Mouse (Mus musculus): ENCODE data around the gene Mtch1. TPM values are rescaled to one million over a fixed set of nuclear protein-coding genes. Genes with fewer than 3 reads are reported as not detected.
A peak's percentile ranks its signal among the peaks of the same experiment; 100 is the strongest.
"Not testable (repeated sequence)": the region's sequence is repeated elsewhere in the genome, so short reads cannot be mapped to it uniquely, and the experiment has no call there.

Gene Mtch1
- total RNA-seq, 2 experiments from 2014 or later, result 330 to 395 TPM

GRCm38 (mm10) chr17:29363109-29363508 lies 15.4 kb upstream of the Mtch1 start:
- no peak for DNase-seq

GRCm38 (mm10) chr17:29361982-29362691 lies 14.4 kb upstream of the Mtch1 start:
- no peak for DNase-seq

- DNase-seq, result no peak
These were observed 13.1 kb upstream of the Mtch1 start, which contains the start of gene Fgd2 for GRCm38 (mm10) chr17:29360761-29361221. Gene Fgd2 (plus strand): TSS chr17:29360914.

- DNase-seq, result no peak
These were observed 11.2 kb upstream of the Mtch1 start for GRCm38 (mm10) chr17:29358928-29359327.

GRCm38 (mm10) chr17:29356882-29357281 lies 9.1 kb upstream of the Mtch1 start:
- no peak for DNase-seq

DNA sequence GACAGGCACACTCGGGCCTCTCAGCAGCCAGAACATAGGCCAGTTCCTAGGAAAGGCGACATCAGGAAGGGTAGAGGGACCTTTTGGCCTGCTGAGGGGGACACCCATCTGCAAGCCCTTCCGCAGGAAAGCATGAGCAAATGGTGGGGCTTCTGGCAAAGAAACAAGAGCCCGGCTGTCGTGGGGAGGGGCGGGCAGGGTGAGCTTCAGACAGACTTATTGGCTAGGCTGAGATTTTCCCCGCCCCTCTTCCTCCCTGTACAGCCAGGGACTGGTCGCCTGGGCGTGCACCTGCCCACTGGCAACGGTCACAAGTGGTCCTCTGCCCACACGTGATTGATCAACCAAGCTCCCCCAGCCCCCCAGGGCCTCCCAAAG lies 8.7 kb upstream of the Mtch1 start:
- peak; percentile 83 for DNase-seq

DNA sequence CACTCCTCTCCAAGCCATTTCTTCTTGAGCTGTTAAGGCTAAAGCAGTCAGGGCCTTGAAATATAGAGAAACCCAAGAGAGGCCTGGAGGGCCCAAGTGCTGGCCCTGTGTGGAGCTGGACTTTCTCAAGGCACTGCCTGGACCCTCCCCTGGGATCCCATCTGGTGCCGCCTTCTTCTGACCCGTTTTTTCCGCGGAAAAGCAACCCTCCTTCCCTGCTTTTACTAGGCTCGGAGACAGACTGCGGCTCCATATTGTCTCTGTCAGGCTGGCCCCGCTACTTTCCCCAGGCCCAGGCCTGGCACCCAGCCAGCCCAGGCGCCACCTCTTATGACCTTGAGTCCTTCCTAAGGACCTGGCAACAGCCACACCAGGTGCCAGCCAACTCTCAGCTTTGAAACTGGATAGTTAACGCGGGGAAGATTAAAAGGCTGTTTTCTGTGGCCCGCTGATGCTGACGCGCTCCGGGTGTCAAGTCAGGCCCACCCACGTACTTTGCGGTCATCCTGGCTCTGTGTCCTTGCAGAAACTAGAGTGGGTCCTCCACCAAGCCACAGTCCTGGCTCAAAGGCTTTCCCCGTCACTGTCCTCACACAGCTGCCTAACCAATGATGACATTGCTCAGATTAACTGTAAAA lies 8.2 kb upstream of the Mtch1 start:
- peak; percentile 89 for DNase-seq

- peak; percentile 48 for DNase-seq
These were observed 7.7 kb upstream of the Mtch1 start for GRCm38 (mm10) chr17:29355461-29355840.

GRCm38 (mm10) chr17:29351056-29351455 lies 3.3 kb upstream of the Mtch1 start:
- DNase-seq, result not testable (repeated sequence)

- no peak for DNase-seq
These were observed 1.3 kb upstream of the Mtch1 start for GRCm38 (mm10) chr17:29348996-29349395.

- no peak for DNase-seq
These were observed 549 bp downstream of the Mtch1 start for GRCm38 (mm10) chr17:29347126-29347644.

DNA sequence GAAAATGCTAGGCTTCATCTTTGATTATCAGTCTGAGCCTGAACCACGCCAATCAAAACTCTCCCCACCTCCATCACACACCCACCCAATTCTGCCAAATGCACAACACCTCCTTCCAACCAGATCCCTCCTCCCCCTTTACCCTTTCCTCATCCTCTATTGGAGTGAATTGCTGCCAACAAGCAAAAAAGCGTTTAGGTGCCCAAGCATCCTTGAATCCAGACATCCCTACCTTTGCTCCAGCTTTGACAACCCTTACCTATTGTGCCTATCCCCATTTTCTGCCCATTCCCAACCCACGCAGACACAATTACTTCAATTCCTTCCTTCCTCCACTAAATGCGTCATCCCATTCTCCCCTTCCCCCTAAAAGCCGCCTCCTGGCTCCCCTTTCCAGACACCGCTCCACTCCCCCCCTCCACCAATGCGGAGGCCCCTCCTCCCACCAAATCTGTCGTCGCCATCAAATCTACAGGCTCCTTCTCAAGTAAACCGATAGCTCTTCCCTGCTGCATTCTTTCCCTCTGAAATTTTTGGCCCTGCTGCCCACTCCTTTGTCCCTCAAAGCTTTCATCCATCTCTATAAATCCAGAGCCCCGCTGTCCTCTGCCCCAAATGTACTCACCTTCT lies 1.1 kb downstream of the Mtch1 start:
- no peak for DNase-seq

DNA sequence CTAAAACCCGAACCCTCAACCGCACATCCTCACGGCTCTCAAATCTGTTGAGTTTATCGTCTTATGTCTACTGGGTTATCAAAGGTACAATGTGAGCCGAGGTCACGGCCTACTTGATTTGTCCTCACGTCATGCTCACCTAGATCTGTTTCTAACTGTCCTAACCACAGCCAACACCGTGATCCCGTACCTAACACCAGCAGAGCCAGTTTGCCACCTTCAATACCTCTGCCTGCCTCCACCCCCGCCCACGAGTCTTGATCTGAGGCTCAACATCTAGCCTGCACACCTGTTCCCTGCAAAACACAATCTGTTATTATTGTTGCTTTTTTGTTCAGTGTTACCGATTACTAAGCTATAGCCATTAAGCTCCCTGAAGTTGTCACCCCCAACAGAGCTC lies 2.5 kb downstream of the Mtch1 start:
- no peak for DNase-seq

DNA sequence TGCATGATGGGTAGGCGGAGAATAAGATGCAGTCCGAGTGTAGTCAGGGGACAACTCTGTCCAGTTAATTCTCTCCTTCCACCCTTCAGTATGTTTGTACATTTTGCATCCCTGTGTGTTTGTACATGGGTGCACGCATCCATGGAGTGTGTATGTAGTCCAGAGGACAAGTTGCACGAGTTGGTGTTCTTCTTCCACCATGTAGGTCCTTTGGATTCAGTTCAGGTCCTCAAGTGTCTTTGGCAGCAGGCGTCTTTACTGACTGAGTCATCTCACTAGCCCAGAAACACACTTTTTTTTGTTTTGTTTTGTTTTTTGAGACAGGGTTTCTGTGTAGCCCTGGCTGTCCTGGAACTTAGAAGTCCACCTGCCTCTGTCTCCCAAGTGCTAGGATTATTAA lies 4.5 kb downstream of the Mtch1 start:
- DNase-seq, result no peak

DNA sequence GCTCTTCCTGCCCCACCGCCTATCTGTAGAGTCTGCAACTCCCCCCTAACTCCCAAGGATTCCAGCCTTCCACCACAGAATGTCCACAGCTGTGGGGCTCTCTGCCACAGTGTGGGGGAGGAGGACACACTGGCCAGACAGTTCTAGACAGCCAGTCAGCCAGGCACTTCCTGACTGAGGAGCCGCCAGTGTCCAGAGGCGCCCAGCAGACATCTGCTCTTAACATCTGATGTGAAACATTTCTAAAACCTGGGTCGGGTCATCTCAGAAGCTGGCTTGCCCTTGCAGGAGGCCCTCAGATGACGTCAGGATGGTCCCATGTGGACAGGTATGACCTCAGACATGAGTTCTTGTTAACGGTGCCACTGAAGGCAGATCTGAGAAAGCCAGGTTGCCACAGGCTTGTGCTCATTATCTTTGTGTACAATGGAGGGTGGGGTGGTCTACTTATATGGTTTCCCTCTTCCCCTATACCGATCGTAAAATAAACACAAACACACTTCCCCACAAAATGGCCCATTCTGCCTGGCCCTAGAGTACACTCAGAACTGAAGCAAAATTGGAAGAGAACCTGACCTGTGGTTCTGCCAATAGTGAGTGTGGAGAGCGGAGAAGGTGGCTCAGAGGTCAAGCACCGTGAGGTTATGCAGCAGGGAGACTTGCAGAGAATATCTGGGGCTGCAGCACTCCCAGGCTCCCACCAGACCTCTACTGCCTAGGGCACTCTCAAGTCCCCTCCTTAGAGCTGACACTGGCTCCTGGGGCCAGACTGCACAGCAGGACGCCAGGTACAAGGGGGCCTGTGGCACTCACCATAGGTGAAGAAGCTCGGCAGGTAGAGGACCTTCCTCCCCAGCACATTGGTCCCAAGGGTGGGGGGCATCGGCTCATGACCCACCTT lies 5.5 kb downstream of the Mtch1 start:
- DNase-seq, result peak; percentile 55

DNA sequence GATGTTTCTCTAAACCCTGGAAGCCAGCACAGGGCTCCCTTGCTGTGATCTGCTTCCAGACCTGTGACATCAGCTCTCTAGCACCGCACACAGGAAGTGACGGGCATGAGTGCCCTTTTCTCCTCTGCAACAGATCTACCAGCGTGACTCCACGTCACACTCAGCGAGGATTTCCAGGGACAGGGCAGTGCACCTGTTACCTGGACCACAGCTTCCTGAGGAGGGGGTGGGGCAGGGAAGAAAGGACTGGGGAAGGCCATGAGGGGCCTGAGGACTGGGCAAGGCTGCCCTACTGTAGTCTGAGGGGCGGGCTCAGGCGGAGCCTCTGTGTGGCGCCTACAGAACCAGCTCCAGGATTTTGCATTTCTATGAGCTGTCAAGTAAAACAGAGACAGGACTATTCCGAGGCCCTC lies 6.1 kb downstream of the Mtch1 start:
- peak; percentile 71 for DNase-seq

GRCm38 (mm10) chr17:29340406-29341261 lies 7.1 kb downstream of the Mtch1 start:
- DNase-seq, result no peak

DNA sequence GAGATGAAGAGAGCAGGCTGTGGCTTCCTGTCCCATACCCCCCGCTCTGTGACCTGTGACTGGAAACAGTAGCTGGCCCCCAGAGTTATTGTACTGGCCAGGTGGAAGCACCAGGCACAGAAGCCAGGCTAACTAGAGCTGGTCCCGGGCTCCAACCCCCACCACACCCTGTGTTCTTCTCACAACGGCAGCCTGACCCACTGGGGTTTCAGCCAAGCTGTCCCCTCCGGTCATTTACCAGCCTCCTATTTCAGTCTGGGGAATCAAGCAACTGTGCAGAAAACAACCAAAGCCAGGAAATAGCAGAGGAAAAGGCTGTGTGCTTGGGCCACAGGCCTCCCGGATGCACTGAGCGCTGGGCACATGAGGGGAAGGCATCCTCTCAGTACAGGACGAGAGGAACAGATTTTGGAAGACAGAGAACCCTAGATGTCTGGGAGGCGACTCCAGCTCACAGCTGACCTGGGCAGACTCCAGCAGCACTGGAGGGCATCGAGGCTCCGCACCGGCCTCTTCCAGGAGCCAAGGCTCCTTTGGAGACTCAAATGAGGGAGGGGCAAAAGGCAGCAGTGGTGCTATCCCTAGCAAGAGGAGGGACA lies 8.5 kb downstream of the Mtch1 start:
- DNase-seq, result peak; percentile 75

GRCm38 (mm10) chr17:29337979-29338823 lies 9.5 kb downstream of the Mtch1 start:
- DNase-seq, result peak; percentile 57
